Mouse (Mus musculus) liver, postnatal 0 days (tissue): Measurements from ENCODE around the gene Galnt4.

Source experiments
- CTCF ChIP-seq: sonication (generic); IDR thresholded peaks from 2 replicates; pipeline ENCODE4 v1.5.1; 2016; ENCODE audit warnings: antibody characterized with exemption, low read depth
- EP300 ChIP-seq: IDR thresholded peaks from 2 replicates; pipeline ENCODE4 v1.6.1; 2016; ENCODE audit warnings: antibody characterized with exemption, low read depth, mild to moderate bottlenecking

GRCm38 (mm10) chr10:99116650-99117615 lies 9.0 kb downstream of the Galnt4 start:
- no peak for TF ChIP-seq CTCF
- no peak for TF ChIP-seq EP300
